10 mouse cellular contexts compared by ENCODE assay signal in the genomic region with DNA sequence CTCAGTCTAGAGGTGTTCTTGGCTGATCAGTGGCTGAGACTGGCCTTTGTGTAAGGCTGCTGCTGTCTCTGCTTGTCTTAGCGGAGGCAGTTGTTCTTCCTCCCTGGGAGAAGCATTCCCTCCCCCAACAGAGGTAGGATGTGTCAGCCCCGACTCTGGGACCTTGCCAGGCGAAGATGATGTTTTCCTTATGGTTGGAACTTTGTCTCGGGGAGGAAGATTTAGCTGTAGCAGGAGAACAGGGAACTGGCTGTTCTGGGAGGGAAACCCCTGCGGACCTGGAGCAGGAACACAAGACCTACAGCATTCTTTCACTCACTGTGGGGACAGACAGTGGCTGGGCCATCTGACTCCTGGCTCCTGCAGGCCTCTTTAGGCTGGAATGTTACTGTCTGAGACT. TPM values are rescaled to one million over a fixed set of nuclear protein-coding genes. Genes with fewer than 3 reads are reported as not detected.
DNase-seq lines count a peak whose midpoint lies in the region; ATAC-seq and TF ChIP-seq lines count a peak whose summit lies in the region.
"Had no signal": no experiment of that assay in that cellular context is flagged by ENCODE, and none has a peak within 500 bp of the region (broad histone marks: within the 10 kb centered on the region; RNA-seq: fewer than 3 reads in every experiment).

No protein-coding gene starts in this region.

- H3K4me3 ChIP-seq in gastrocnemius, adult 2 months = peak overlapping the region; percentile 8; the same call in 1 of the 2 replicates
- H3K4me3 ChIP-seq in heart, postnatal 0 days (ENCODE audit: low read depth, low read length) = no peak overlapping the region
- H3K4me3 ChIP-seq: hindbrain, embryonic 15.5 days had no signal

- no peaks in the 10 kb centered on the region for H3K9me3 ChIP-seq in heart, postnatal 0 days (replicated peaks; ENCODE audit: control insufficient read depth, low read length)
- H3K9me3 ChIP-seq: hindbrain, embryonic 15.5 days had no signal

- DNase-seq in kidney, postnatal 36 days = peak; percentile 32 to 49
- no peak for DNase-seq in kidney, adult 11 months
- peak; percentile 86 for DNase-seq in gastrocnemius, adult 2 months
- DNase-seq in heart, postnatal 0 days (ENCODE audit: low spot score) = no peak
- peak; percentile 46 for DNase-seq in ovary, postnatal 14 days (ENCODE audit: low spot score)
- no peak for DNase-seq in retina, embryonic 14.5 days (ENCODE audit: low spot score)
- DNase-seq in cerebellum, postnatal 25 days = no peak
- DNase-seq in cerebellum, postnatal 14 days = no peak
- DNase-seq: cerebellum, adult 11-12 months had no signal

- no peak for ATAC-seq in heart, postnatal 0 days (ENCODE audit: insufficient read depth, low read depth)

- H3K36me3 ChIP-seq in heart, postnatal 0 days (replicated peaks; ENCODE audit: control insufficient read depth, insufficient read depth, low read length) = peaks cover 32% of the 10 kb centered on the region
- H3K36me3 ChIP-seq: hindbrain, embryonic 15.5 days had no signal

- 56% methylated on average over 5 of the region's 5 CpGs for WGBS in heart, postnatal 0 days

- no peak for TF ChIP-seq CTCF in gastrocnemius, adult 2 months (IDR thresholded peaks at IDR 0.05)
- no peak for TF ChIP-seq CTCF in heart, postnatal 0 days (IDR thresholded peaks at IDR 0.05; ENCODE audit: low read depth)

- peaks cover 19% of the 10 kb centered on the region for H3K4me1 ChIP-seq in heart, postnatal 0 days (ENCODE audit: control insufficient read depth, insufficient read depth)
- H3K4me1 ChIP-seq: hindbrain, embryonic 15.5 days had no signal

- no peak overlapping the region for H3K4me2 ChIP-seq in heart, postnatal 0 days (ENCODE audit: low read depth, low read length)
- H3K4me2 ChIP-seq: hindbrain, embryonic 15.5 days had no signal

- no peak overlapping the region for H3K9ac ChIP-seq in heart, postnatal 0 days (replicated peaks; ENCODE audit: low read depth, low read length)
- H3K9ac ChIP-seq: hindbrain, embryonic 15.5 days had no signal

- no peak for TF ChIP-seq EP300 in heart, postnatal 0 days (IDR thresholded peaks at IDR 0.05; ENCODE audit: low read depth)

- intact Hi-C loops in gastrocnemius, adult 2 months (cut with DNase I) = no loop called here

- H3K27ac ChIP-seq in gastrocnemius, adult 2 months = peak overlapping the region; percentile 84
- peak overlapping the region; percentile 49 for H3K27ac ChIP-seq in heart, postnatal 0 days (ENCODE audit: low read depth)
- H3K27ac ChIP-seq: hindbrain, embryonic 15.5 days had no signal

- no peaks in the 10 kb centered on the region for H3K27me3 ChIP-seq in heart, postnatal 0 days (ENCODE audit: control insufficient read depth, insufficient read depth, low read length)
- H3K27me3 ChIP-seq: hindbrain, embryonic 15.5 days had no signal

RNA-seq across cellular contexts. Expression of gene Alpk3, which starts 15.1 kb away (rescaled TPM):
- 100 to 1,000 TPM; 238 to 380 TPM for total RNA-seq in gastrocnemius, adult 2 months (2021)
- total RNA-seq in heart, postnatal 0 days (2014; rRNA removed; ENCODE audit: low replicate concordance) = 42.9 and 70.8 TPM in 2 replicates
- polyA plus RNA-seq in heart, postnatal 0 days (2015; fragmentation: Nextera tagmentation; extraction: Ambion mirVana) = 18.3 and 19.1 TPM in 2 replicates

RNA-seq across cellular contexts. Expression of gene Slc28a1, which starts 42.1 kb away (rescaled TPM):
- total RNA-seq in gastrocnemius, adult 2 months (2021) = under 1 TPM; 0.26 to 0.47 TPM
- not detected in 2 replicates for total RNA-seq in heart, postnatal 0 days (2014; rRNA removed; ENCODE audit: low replicate concordance)
- polyA plus RNA-seq in heart, postnatal 0 days (2015; fragmentation: Nextera tagmentation; extraction: Ambion mirVana) = 0.04 and 0.05 TPM in 2 replicates
- polyA plus RNA-seq: hindbrain, embryonic 15.5 days had no signal

Comparison
In these comparisons a context has a peak if more than half of its experiments do, and no peak if none do; other contexts are left out.
1. DNase-seq: peak in kidney, postnatal 36 days (2 of 2), gastrocnemius, adult 2 months (single experiment) and ovary, postnatal 14 days (single experiment); none in kidney, adult 11 months (single experiment), heart, postnatal 0 days (single experiment), retina, embryonic 14.5 days (single experiment), cerebellum, postnatal 25 days (0 of 2) and cerebellum, postnatal 14 days (0 of 2).